Mouse (Mus musculus) retina, adult 2 months (tissue): Measurements from ENCODE around the gene Arhgdib.
"Not testable (repeated sequence)": the region's sequence is repeated elsewhere in the genome, so short reads cannot be mapped to it uniquely, and the experiment has no call there.

Experiments
- DNase-seq: peaks from one replicate; pipeline ENCODE4 v3.0.0-alpha.2; 2012; ENCODE audit warnings: low read depth, low spot score

The Arhgdib gene

DNA sequence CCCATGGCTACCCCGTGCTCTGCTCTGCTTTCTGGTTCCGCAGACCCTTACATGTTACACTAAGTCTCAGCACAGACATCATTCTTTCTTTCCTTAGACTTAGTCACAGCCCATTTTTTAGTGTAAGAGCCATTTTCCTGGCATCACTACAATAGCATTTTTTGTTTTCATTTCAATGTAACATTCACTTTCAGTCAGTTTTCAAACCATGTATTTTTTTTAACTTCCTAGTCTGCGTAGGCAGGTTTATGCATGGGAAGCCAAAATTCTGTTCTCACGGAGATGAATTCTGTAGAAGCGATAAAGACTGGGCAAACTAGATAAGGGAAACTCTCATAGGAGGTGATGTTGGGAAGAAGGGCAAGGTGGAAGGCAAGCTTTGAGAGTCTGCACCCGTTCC lies 52.1 kb downstream of the Arhgdib start:
- DNase-seq, result no peak

DNA sequence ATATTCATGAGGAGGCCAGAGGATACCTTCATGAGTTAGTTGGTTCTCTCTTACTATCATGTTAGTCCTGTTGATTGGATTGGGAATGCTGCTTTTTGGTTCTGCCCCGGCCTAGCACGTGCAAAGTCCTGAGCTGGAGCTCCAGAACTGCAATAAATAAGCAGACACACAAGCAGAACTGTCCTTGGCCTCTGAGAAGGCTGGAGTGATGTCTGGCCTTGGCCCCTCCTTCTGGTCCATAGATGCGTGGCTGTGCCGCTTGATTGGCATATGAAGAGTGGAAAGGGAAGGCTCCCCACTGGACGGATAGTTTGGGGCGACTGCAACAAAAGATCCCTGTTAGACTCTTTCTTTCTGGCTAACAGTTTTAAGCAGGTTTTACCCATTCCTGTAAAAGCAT lies 52.6 kb downstream of the Arhgdib start:
- DNase-seq, result no peak

DNA sequence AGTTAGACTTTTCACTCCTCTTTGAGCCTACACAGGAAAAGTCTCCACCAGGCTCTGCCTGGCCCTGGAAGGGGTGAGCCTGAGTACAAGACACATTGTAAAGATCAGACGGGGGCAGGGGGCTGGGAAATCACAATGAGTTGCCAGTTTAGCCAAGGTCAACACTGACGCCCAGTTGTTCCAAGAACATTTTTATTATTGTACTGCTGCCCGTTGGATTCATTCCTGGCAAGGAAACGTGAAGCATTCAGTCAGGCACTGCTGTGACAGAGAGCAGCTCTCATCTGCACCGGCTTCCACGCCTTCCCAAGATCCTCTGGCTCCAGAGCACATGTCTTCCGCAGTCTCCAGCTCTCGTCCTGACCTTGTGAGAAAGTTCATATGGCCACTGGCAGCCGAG lies 53.8 kb downstream of the Arhgdib start:
- DNase-seq, result no peak

DNA sequence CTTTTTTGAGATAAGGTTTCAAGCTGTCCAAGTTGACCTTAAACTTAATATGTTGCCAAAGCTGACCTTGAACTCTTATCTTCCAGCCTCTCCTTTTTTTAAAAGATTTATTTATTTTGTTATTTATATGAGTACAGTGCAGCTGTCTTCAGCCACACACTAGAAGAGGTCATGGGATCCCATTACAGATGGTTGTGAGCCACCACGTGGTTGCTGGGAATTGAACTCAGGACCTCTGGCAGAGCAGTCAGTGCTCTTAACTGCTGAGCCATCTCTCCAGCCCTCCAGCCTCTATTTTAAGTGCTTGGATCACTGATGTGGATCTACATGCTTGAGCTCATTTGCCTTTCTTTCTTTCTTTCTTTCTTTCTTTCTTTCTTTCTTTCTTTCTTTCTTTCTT lies 56.9 kb downstream of the Arhgdib start:
- DNase-seq, result not testable (repeated sequence)

DNA sequence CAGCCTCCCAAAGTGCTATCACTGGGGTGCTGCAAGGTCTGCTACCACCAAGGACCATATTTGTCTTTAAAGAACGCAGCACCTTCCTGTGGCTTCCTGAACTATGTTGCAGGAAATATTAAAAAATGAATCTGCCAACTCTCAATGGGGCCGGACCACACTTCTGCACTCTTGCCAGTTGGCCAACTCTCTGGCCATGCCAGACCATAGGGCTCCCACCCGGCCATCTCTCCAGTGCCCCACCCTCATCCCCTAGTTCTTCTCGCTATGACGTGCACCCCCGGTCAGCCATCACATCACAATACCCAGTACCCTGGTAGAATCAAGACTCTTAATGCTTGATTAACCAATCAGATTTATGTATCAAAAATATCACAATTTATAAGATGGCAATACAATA lies 57.7 kb downstream of the Arhgdib start:
- no peak for DNase-seq

DNA sequence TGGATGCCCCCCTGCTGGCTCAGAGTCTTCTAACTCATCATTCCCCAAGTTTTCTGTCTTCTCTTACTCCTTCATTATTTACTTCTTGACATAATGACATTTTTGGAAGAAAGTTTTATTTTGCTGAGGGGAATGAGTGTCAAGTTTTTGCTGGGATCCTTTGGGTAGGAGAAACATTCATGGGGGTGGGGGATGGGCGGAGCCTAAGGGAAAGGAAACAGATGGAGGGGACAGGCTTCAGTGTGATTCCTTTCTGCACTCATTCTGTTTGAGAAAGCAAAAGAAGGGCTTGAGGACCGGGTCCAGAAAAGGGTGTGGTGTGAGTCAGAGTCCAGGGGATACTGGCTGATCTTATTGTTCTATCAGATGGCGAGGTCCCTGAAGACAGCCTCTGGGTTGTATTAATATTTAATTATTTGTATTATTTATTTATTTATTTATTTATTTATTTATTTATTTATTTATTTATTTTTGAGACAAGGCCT lies 58.2 kb downstream of the Arhgdib start:
- DNase-seq, result no peak

DNA sequence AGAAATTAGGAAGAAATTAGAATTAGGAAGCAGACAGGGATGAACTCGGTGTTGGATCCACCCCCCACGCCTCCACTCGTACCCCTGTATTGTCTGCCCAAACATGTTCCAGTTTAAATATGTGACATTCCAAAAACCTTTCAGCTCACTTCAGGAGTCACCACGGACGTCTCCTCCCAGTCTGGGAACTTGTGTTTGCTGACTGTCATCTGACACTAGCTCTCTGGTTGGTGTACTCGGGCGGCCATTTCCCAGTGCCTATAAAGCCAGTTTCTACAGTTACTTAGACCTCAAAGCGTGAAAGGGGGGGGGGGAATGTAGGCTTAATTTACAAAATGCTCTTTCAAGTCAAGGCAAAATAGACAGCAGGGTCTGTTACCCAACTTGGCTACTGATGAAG lies 60.0 kb downstream of the Arhgdib start:
- no peak for DNase-seq

DNA sequence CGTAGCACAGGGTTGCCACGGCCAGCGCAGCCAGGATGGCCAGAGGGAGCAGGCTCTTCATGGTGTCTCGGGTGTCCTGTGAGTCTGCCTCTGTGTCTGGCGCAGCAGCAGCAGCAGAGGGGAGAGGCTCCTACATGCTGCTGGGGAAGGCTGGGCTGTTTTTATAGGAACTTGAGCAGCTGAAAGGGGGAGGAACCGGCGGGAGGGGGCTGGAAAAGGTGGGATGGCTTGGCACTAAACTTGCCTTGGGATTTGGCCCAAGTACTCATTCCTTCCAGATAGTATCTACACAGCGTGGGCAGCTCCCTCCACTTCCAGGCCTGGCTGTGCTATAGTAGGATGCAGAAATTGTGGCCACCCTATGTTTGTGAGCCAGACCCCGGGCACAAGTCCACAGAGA lies 66.0 kb downstream of the Arhgdib start, which contains the start of gene Mgp:
Gene Mgp, minus strand, starts transcription at position 154 of the 400 bp plus-strand sequence.
- DNase-seq, result no peak

DNA sequence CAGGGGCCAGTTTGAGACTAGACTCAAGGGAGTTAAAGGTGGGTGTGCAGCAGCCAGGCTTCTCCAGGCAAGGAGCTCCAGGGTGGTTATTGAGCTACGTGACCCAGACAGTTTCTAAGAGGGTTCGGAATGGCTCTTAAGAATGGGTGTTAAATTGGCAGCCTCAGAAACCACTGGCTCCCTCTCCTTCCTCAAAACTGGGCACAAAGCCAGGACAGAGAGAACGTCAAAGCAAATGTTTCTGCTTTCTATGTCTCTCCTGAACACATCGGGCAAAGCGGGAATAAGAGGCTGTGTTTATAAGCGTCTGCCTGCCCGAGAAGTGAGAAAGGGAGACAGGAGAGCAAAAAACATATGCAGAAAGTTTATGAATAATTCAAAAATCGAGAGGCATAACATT lies 67.1 kb downstream of the Arhgdib start:
- no peak for DNase-seq
